Comparison of ENCODE assay signal across 8 mouse cellular contexts in genomic region chrX:141590242-141590641, GRCm38 (mm10).
DNase-seq lines count a peak whose midpoint lies in the region; ATAC-seq and TF ChIP-seq lines count a peak whose summit lies in the region.

No protein-coding gene starts in this region.

- no peaks in the 10 kb centered on the region for H3K27me3 ChIP-seq in MEL (ENCODE audit: control insufficient read depth in 1 of 2, insufficient read depth in 2 of 2, low read length in 2 of 2)

- TF ChIP-seq POLR2A in MEL (IDR thresholded peaks at IDR 0.05; ENCODE audit: control insufficient read depth in 1 of 2, insufficient read depth in 1 of 2, low read depth in 1 of 2, low read length in 2 of 2, poor library complexity in 1 of 2) = no peak

- TF ChIP-seq EP300 in MEL (IDR thresholded peaks at IDR 0.05; ENCODE audit: low read depth in 1 of 2, low read length in 2 of 2) = no peak

- H3K9ac ChIP-seq in MEL (ENCODE audit: control insufficient read depth, low read depth, low read length, poor library complexity, severe bottlenecking) = no peak overlapping the region

- no peaks in the 10 kb centered on the region for H3K36me3 ChIP-seq in MEL (ENCODE audit: control insufficient read depth in 1 of 2, insufficient read depth in 2 of 2, low read length in 2 of 2)

- H3K79me2 ChIP-seq in MEL (ENCODE audit: control insufficient read depth, insufficient read depth, low read length, poor library complexity) = no peaks in the 10 kb centered on the region

- H3K4me1 ChIP-seq in MEL (ENCODE audit: control insufficient read depth in 1 of 2, insufficient read depth in 2 of 2, low read length in 2 of 2) = no peaks in the 10 kb centered on the region

- H3K27ac ChIP-seq in layer of hippocampus, adult 2 months = no peak overlapping the region
- H3K27ac ChIP-seq in MEL (ENCODE audit: control insufficient read depth, low read depth, low read length) = no peak overlapping the region

- ATAC-seq in cerebellum, adult (ENCODE audit: insufficient number of reproducible peaks, low FRiP score, low TSS enrichment) = no peak

- TF ChIP-seq RAD21 in MEL (IDR thresholded peaks at IDR 0.05; ENCODE audit: low read depth, low read length) = peak; percentile 49

- no peak overlapping the region for H3K4me3 ChIP-seq in layer of hippocampus, adult 2 months
- H3K4me3 ChIP-seq in MEL (ENCODE audit: control insufficient read depth in 1 of 2, insufficient read depth in 1 of 2, low read depth in 2 of 2, low read length in 2 of 2) = no peak overlapping the region

- no peaks in the 10 kb centered on the region for H3K9me3 ChIP-seq in MEL (replicated peaks; ENCODE audit: insufficient read depth, low read length)

- DNase-seq in cerebellum, adult 9-10 months = peak; percentile 3
- DNase-seq in layer of hippocampus, adult 2 months (ENCODE audit: low spot score in 2 of 2) = peak; percentile 0 to 14
- DNase-seq in layer of hippocampus, adult 9-11 months = no peak
- DNase-seq in MEL (ENCODE audit: low read depth, low spot score) = peak; percentile 37
- peak; percentile 0 for DNase-seq in induced T-regulatory cell, adult 2 months (ENCODE audit: low read depth)
- DNase-seq in spleen, adult 18-20 months = no peak
- no peak for DNase-seq in spleen, postnatal 10 days (ENCODE audit: low spot score in 2 of 2)

- TF ChIP-seq CTCF in layer of hippocampus, adult 2 months (conservative IDR thresholded peaks at IDR 0.05) = peak; percentile 74
- TF ChIP-seq CTCF in MEL (IDR thresholded peaks at IDR 0.05 in 2 of 3, conservative IDR thresholded peaks at IDR 0.05 in 1 of 3; ENCODE audit: control insufficient read depth in 1 of 3, insufficient read depth in 1 of 3, low read depth in 2 of 3, low read length in 3 of 3, poor library complexity in 1 of 3, severe bottlenecking in 1 of 3) = peak in 2 of 3 experiments; percentile 46 to 57; a peak in 4 of 6 replicates

TF ChIP-seq in MEL, 35 proteins besides CTCF, POLR2A, EP300 and RAD21:
- TF ChIP-seq UBTF (IDR thresholded peaks at IDR 0.05; ENCODE audit: borderline replicate concordance, insufficient read depth, low read depth, low read length) (no peak), MAFK (IDR thresholded peaks at IDR 0.05; ENCODE audit: borderline replicate concordance, low read depth, low read length) (no peak), JUND (IDR thresholded peaks at IDR 0.05; ENCODE audit: low read depth, low read length) (no peak), MAZ (IDR thresholded peaks at IDR 0.05; ENCODE audit: low read depth, low read length) (no peak), POLR2AphosphoS2 (IDR thresholded peaks at IDR 0.05; ENCODE audit: low read length) (no peak), SMC3 (IDR thresholded peaks at IDR 0.05; ENCODE audit: low read depth, low read length) (peak; percentile 59)
TF ChIP-seq in MEL: peak in this region for 1.

Comparison
In these comparisons a context has a peak if more than half of its experiments do, and no peak if none do; other contexts are left out.
1. DNase-seq: peak in cerebellum, adult 9-10 months (single experiment), layer of hippocampus, adult 2 months (2 of 2), MEL (single experiment) and induced T-regulatory cell, adult 2 months (single experiment); none in layer of hippocampus, adult 9-11 months (single experiment), spleen, adult 18-20 months (0 of 2) and spleen, postnatal 10 days (0 of 2).